Mouse (Mus musculus) cerebral cortex, adult 2 months (tissue): ENCODE measurements around the gene Gm45717.

Source experiments
- WGBS: fragments of 180-500 bp; shearing (Covaris S2); methylation state at CpG from one replicate; pipeline ENCODE4 v1.1.7; 2018; 5-methylcytosine and 5-hydroxymethylcytosine counted together

Gene Gm45717

DNA sequence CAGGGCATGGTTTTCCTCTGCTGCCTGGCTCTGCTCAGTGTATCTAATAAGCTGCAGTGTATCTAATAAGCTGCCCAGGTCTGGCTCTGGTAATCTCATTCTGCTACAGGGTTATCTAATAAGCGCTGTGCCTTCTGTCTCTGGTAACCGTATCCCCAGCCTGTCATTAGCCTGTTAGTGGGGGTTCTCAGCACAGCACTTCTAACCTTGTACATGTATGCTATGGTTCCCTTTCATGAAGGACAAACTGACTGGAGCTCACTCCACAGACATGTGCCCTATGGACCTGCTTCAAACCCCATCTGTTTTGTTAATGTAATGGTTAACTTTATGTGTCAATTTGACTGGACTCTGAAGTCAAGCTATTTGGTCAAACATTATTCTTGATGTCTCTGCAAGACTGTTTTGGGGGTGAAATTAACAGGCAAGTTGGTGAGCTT is 50.1 kb downstream of the Gm45717 start:
- 94% methylated on average over 2 of the region's 2 CpGs for WGBS

DNA sequence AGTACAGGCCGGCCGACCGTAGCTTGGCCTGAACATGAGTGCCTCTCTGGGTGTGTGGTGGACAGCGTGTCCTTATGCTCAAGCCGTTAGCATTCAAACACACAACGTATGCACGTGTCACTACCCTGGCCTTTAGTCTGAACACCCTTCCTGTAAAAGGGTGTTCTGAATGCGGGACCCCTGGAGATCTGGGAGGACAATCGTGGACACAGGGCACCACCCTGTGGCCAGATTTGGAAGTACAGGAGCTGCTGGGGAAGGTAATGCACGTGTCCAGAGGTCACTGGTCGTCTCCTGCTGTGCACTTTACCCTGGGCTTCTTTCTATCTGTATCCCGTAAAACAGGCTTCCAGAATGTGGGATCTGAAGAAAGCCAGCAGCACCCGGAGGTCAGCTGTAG is 52.5 kb downstream of the Gm45717 start:
- 33% methylated on average over 13 of the region's 13 CpGs for WGBS

DNA sequence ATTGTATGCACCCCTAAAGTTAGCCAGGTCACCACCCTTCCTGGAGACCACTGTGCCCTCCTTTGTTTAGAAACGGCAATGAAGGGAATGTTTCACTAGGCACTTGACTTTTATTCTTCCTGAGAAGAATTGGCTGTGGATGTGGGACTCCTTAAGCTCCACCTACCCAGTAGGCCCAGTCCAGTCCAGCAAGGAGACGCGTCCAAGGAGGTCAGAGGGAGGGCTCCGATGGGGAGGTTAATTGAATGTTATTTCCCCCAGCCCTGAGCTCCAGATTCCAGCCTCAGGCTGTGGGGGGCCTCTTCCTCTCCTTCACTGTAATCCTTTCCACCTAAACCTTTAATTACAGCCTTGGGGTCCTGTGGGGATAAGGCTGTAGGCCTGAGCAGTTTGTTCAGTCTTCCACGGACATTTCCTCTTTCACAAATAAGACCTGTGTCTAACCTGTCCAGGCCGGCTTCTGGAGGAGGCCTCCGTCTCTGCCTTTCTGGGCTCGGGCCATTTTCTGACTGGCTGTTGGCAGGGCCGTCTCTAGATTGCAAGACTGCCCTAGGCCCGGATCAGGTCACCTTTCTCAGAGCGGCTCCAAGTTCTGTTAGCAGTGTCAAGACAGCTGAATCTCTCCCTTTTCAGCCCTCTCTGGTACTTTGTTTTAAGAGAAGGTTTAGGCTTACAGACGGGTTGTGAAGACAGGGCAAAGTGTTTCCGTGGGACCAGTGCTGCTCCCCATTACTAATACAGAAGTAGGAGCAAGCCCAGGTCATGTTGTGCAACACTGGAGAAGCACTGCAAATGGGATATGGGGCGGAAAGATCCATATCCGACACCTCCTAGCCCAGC is 53.5 kb downstream of the Gm45717 start:
- 77% methylated on average over 15 of the region's 15 CpGs for WGBS

DNA sequence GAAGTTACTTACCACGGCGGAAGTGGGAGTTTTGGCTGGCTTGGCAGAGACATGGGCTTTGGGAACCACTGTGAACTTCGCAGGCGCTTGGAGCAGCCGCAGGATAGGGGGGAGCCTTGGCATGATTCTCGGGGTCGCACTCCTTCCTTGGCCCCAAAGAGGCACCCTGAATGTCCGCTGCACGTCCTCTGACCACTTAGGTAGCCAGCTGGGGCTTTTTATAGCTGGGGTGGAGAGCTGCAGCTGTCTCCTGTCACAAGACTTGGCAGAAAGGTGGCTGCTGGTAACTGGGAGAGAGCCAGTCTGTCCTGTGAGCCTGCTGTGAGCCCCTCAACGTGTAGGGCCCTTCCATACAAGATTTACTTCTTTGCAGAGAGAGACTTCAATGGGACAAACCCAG is 55.5 kb downstream of the Gm45717 start, which contains the start of gene Cox8b:
Gene Cox8b (minus strand): TSS at position 227 of the 400 bp plus-strand sequence.
- 57% methylated on average over 10 of the region's 10 CpGs for WGBS
